Comparison of ENCODE assay signal across 8 mouse cellular contexts in genomic region chr11:116843261-116844233, GRCm38 (mm10). TPM values are rescaled to one million over a fixed set of nuclear protein-coding genes. Genes with fewer than 3 reads are reported as not detected.
DNase-seq lines count a peak whose midpoint lies in the region; ATAC-seq and TF ChIP-seq lines count a peak whose summit lies in the region.

TSS of gene Mettl23 (plus strand) at chr11:116843278.
TSS of gene Jmjd6 (minus strand) at chr11:116843449.

- peak within 1 kb of the TSS; percentile 85 for H3K9ac ChIP-seq in lung, postnatal 0 days (replicated peaks; ENCODE audit: low read depth)

- WGBS in hindbrain, embryonic 10.5 days: 1% methylated on average over 72 of the region's 72 CpGs
- WGBS in lung, postnatal 0 days: 1% methylated on average over 69 of the region's 72 CpGs

- H3K4me1 ChIP-seq in hindbrain, embryonic 10.5 days (replicated peaks): peaks cover 57% of the 10 kb centered on the region
- H3K4me1 ChIP-seq in lung, postnatal 0 days (ENCODE audit: insufficient read depth, low read depth, low read length): peaks cover 13% of the 10 kb centered on the region

- TF ChIP-seq CTCF in lung, postnatal 0 days (IDR thresholded peaks at IDR 0.05): no peak

- peak; percentile 97 for DNase-seq in MN1 (ENCODE audit: low spot score)
- peak; percentile 98 for DNase-seq in cerebellum, adult 9-10 months
- DNase-seq in hindbrain, embryonic 10.5 days (ENCODE audit: low spot score): peak; percentile 98
- peak; percentile 98 for DNase-seq in layer of hippocampus, adult 9-11 months
- peak; percentile 99 for DNase-seq in lung, postnatal 0 days (ENCODE audit: low spot score)
- DNase-seq in ovary, postnatal 14 days (ENCODE audit: low spot score): peak; percentile 94
- DNase-seq in thymus, postnatal 14 days: peak; percentile 96

- no peaks in the 10 kb centered on the region for H3K9me3 ChIP-seq in hindbrain, embryonic 10.5 days
- H3K9me3 ChIP-seq in lung, postnatal 0 days (ENCODE audit: low read length): no peaks in the 10 kb centered on the region

- peak within 1 kb of the TSS; percentile 98 for H3K27ac ChIP-seq in hindbrain, embryonic 10.5 days
- H3K27ac ChIP-seq in lung, postnatal 0 days (ENCODE audit: low read length): peak within 1 kb of the TSS; percentile 99

- no peaks in the 10 kb centered on the region for H3K27me3 ChIP-seq in hindbrain, embryonic 10.5 days (ENCODE audit: insufficient read depth, poor library complexity, severe bottlenecking)
- H3K27me3 ChIP-seq in lung, postnatal 0 days (replicated peaks; ENCODE audit: insufficient read depth, low read length): no peaks in the 10 kb centered on the region

- H3K36me3 ChIP-seq in hindbrain, embryonic 10.5 days: peaks cover 54% of the 10 kb centered on the region
- H3K36me3 ChIP-seq in lung, postnatal 0 days (ENCODE audit: insufficient read depth, low read length): peaks cover 20% of the 10 kb centered on the region

- H3K4me2 ChIP-seq in lung, postnatal 0 days (replicated peaks; ENCODE audit: low read depth, low read length): peak within 1 kb of the TSS; percentile 70

- H3K4me3 ChIP-seq in hindbrain, embryonic 10.5 days: peak within 1 kb of the TSS; percentile 70
- H3K4me3 ChIP-seq in lung, postnatal 0 days (ENCODE audit: low read depth, low read length): peak within 1 kb of the TSS; percentile 74

- TF ChIP-seq EP300 in lung, postnatal 0 days (IDR thresholded peaks at IDR 0.05): no peak; the same call in 1 of the 2 replicates

- ATAC-seq in frontal cortex, adult (ENCODE audit: low TSS enrichment): peak; percentile 91
- peak; percentile 96 for ATAC-seq in lung, postnatal 0 days

RNA-seq across cellular contexts. Expression of gene Mettl23, which starts in this region (rescaled TPM):
- polyA plus RNA-seq in hindbrain, embryonic 10.5 days (2016; fragmentation: Nextera tagmentation; extraction: Ambion mirVana): 61.4 and 62.3 TPM in 2 replicates
- 62.3 and 65.2 TPM in 2 replicates for polyA plus RNA-seq in lung, postnatal 0 days (2015; fragmentation: Nextera tagmentation; extraction: Ambion mirVana)

RNA-seq across cellular contexts. Expression of gene Jmjd6, which starts in this region (rescaled TPM):
- polyA plus RNA-seq in hindbrain, embryonic 10.5 days (2016; fragmentation: Nextera tagmentation; extraction: Ambion mirVana): 93.4 and 96.9 TPM in 2 replicates
- 37.0 and 37.8 TPM in 2 replicates for polyA plus RNA-seq in lung, postnatal 0 days (2015; fragmentation: Nextera tagmentation; extraction: Ambion mirVana)

Comparison
In these comparisons a context has a peak if more than half of its experiments do, and no peak if none do; other contexts are left out.
1. Peak in every context shown above with its lines: DNase-seq, ATAC-seq, H3K4me3 ChIP-seq and H3K27ac ChIP-seq.